Mouse (Mus musculus) thymus, adult 2 months (tissue): ENCODE measurements around the gene Nsa2. TPM values are rescaled to one million over a fixed set of nuclear protein-coding genes. Genes with fewer than 3 reads are reported as not detected.
A peak's percentile ranks its signal among the peaks of the same experiment; 100 is the strongest.
"Not testable (repeated sequence)": the region's sequence is repeated elsewhere in the genome, so short reads cannot be mapped to it uniquely, and the experiment has no call there.

Source experiments
- DNase-seq: peaks from one replicate; pipeline ENCODE4 v3.0.0; 2021
- H3K27ac ChIP-seq: fragments of 200-500 bp; 2 replicates; pipeline ENCODE4 v1.5.1; 2012; ENCODE audit warnings: low read length, control low read depth; ENCODE audit not compliant: control insufficient read depth, insufficient read depth
- H3K27me3 ChIP-seq: fragments of 200-500 bp; 2 replicates; pipeline ENCODE4 v1.6.1; 2012; ENCODE audit warnings: mild to moderate bottlenecking, low read length, moderate library complexity, mixed read lengths; ENCODE audit not compliant: control insufficient read depth, insufficient read depth
- H3K36me3 ChIP-seq: fragments of 200-500 bp; 2 replicates; pipeline ENCODE4 v1.6.1; 2012; ENCODE audit warnings: mild to moderate bottlenecking, low read length, moderate library complexity; ENCODE audit not compliant: control insufficient read depth, insufficient read depth
- H3K4me1 ChIP-seq: fragments of 200-500 bp; replicated peaks from 2 replicates; pipeline ENCODE4 v1.6.1; 2012; ENCODE audit warnings: low read length; ENCODE audit not compliant: control insufficient read depth, insufficient read depth
- H3K4me3 ChIP-seq: fragments of 200-500 bp; 2 replicates; pipeline ENCODE4 v1.5.1; 2012; ENCODE audit warnings: mild to moderate bottlenecking, low read length, control low read depth, moderate library complexity; ENCODE audit not compliant: control insufficient read depth, insufficient read depth
- CTCF ChIP-seq: fragments of 200-500 bp; IDR thresholded peaks from 2 replicates; pipeline ENCODE4 v1.5.1; 2012; ENCODE audit warnings: mild to moderate bottlenecking, control low read depth, low read length, moderate library complexity, borderline replicate concordance; ENCODE audit not compliant: control insufficient read depth, poor library complexity, insufficient read depth; ENCODE audit errors: extremely low read depth
- POLR2A ChIP-seq: fragments of 200-500 bp; IDR thresholded peaks from 2 replicates; pipeline ENCODE4 v1.6.1; 2012; ENCODE audit warnings: mild to moderate bottlenecking, low read length, control low read depth, moderate library complexity; ENCODE audit not compliant: control insufficient read depth, poor library complexity, insufficient read depth; ENCODE audit errors: extremely low read depth
- WGBS: fragments of 180-500 bp; shearing (Covaris S2); methylation state at CpG from one replicate; pipeline ENCODE4 v1.1.7; 2018; 5-methylcytosine and 5-hydroxymethylcytosine counted together
- polyA plus RNA-seq: library from polyadenylated mRNA; depleted of rRNA; stranded (reverse); fragments of >200 nt; gene quantifications from 2 replicates; pipeline ENCODE4 v1.2.3, GENCODE M21; 2012

Gene Nsa2
- polyA plus RNA-seq, 1 experiment, result 37.3 TPM

- no peaks in the 10 kb centered on the region for H3K4me1 ChIP-seq
- H3K36me3 ChIP-seq, result no peaks in the 10 kb centered on the region
- 81% methylated on average over 3 of the region's 3 CpGs for WGBS
- no peak overlapping the region for H3K4me3 ChIP-seq
- H3K27ac ChIP-seq, result no peak overlapping the region
- no peak for DNase-seq
- TF ChIP-seq CTCF (no peak), POLR2A (no peak)
- H3K27me3 ChIP-seq, result no peaks in the 10 kb centered on the region
Measured at GRCm38 (mm10) chr13:97121341-97121740, 16.4 kb downstream of the Nsa2 start.

- Histone ChIP-seq H3K27ac (no peak overlapping the region), H3K36me3 (no peaks in the 10 kb centered on the region), H3K27me3 (no peaks in the 10 kb centered on the region), H3K4me1 (no peaks in the 10 kb centered on the region), H3K4me3 (no peak overlapping the region)
- DNase-seq, result no peak
- 88% methylated on average over 4 of the region's 4 CpGs for WGBS
- TF ChIP-seq CTCF (no peak), POLR2A (no peak)
Measured at GRCm38 (mm10) chr13:97109046-97109445, 28.7 kb downstream of the Nsa2 start.

GRCm38 (mm10) chr13:97107721-97108120, 30.0 kb downstream of the Nsa2 start:
- not testable (repeated sequence) for H3K4me3 ChIP-seq, DNase-seq, H3K36me3 ChIP-seq, H3K27ac ChIP-seq, H3K27me3 ChIP-seq, H3K4me1 ChIP-seq
- 97% methylated on average over 4 of the region's 4 CpGs for WGBS

- no peak for TF ChIP-seq POLR2A
- TF ChIP-seq CTCF, result no peak
Measured at GRCm38 (mm10) chr13:97104996-97105395, 32.7 kb downstream of the Nsa2 start.

GRCm38 (mm10) chr13:97099187-97099852, 38.4 kb downstream of the Nsa2 start, which contains the start of gene Gm6169:
Gene Gm6169 (minus strand): TSS chr13:97099237.
- Histone ChIP-seq H3K4me1 (no peaks in the 10 kb centered on the region), H3K27ac (no peak within 1 kb of the TSS), H3K27me3 (no peaks in the 10 kb centered on the region), H3K36me3 (no peaks in the 10 kb centered on the region), H3K4me3 (no peak within 1 kb of the TSS)
- TF ChIP-seq POLR2A (no peak), CTCF (no peak)
- peak; percentile 16 for DNase-seq
- WGBS, result 66% methylated on average over 22 of the region's 22 CpGs

More at GRCm38 (mm10) chr13:97104996-97105395, 32.7 kb downstream of the Nsa2 start:
- no peak for DNase-seq
- H3K27me3 ChIP-seq, result no peaks in the 10 kb centered on the region
- no peaks in the 10 kb centered on the region for H3K36me3 ChIP-seq
- no peaks in the 10 kb centered on the region for H3K4me1 ChIP-seq
- WGBS, result 96% methylated on average over 7 of the region's 7 CpGs
- H3K4me3 ChIP-seq, result no peak overlapping the region
- no peak overlapping the region for H3K27ac ChIP-seq

- Histone ChIP-seq H3K36me3 (no peaks in the 10 kb centered on the region), H3K27ac (no peak overlapping the region), H3K4me3 (no peak overlapping the region), H3K4me1 (no peaks in the 10 kb centered on the region), H3K27me3 (no peaks in the 10 kb centered on the region)
- no peak for DNase-seq
- 88% methylated on average over 4 of the region's 4 CpGs for WGBS
- TF ChIP-seq CTCF (no peak), POLR2A (no peak)
Measured at GRCm38 (mm10) chr13:97095726-97096125, 42.0 kb downstream of the Nsa2 start.

GRCm38 (mm10) chr13:97088183-97088582, 49.6 kb downstream of the Nsa2 start:
- TF ChIP-seq POLR2A, result no peak
- no peak for TF ChIP-seq CTCF
- WGBS, result 91% methylated on average over 3 of the region's 3 CpGs
- no peaks in the 10 kb centered on the region for H3K36me3 ChIP-seq
- H3K27me3 ChIP-seq, result no peaks in the 10 kb centered on the region
- no peak overlapping the region for H3K27ac ChIP-seq
- H3K4me3 ChIP-seq, result no peak overlapping the region
- no peak for DNase-seq
- no peaks in the 10 kb centered on the region for H3K4me1 ChIP-seq
